Mouse (Mus musculus) midbrain, embryonic 14.5 days (tissue): Measurements from ENCODE around the gene Il17rc. TPM values are rescaled to one million over a fixed set of nuclear protein-coding genes. Genes with fewer than 3 reads are reported as not detected.

Experiments used
- microRNA-seq: library from miRNA; unstranded; fragments of <30 nt; microRNA quantifications from one replicate; pipeline ENCODE4, GENCODE M21; 2016
- polyA plus RNA-seq: library from polyadenylated mRNA; unstranded; fragments of >200 nt; fragmentation: Nextera tagmentation; extraction: Ambion mirVana; gene quantifications from 2 replicates; pipeline ENCODE4 v1.2.1, GENCODE M21; 2014

Il17rc gene
- polyA plus RNA-seq, 1 experiment from 2014 or later = 0.93 TPM

Small RNAs within 50 kb of the gene (microRNA-seq; reads per million reads assigned to microRNA genes)
- gene Gm23365 (not detected), gene Gm24387 (not detected)

Other genes with a start within 250 kb of the Il17rc start
- gene Mtmr14, start 233.6 kb upstream of the Il17rc start, polyA plus RNA-seq = 38.6 and 40.4 TPM in 2 replicates
- 4.7 and 5.5 TPM in 2 replicates for gene Cpne9, start 189.1 kb upstream of the Il17rc start, polyA plus RNA-seq
- gene Brpf1, start 164.3 kb upstream of the Il17rc start, polyA plus RNA-seq = 15.6 and 22.8 TPM in 2 replicates
- 9.2 and 9.8 TPM in 2 replicates for gene Ogg1, start 144.5 kb upstream of the Il17rc start, polyA plus RNA-seq
- gene Camk1, start 127.4 kb upstream of the Il17rc start, polyA plus RNA-seq = 101 and 108 TPM in 2 replicates
- 72.2 and 81.9 TPM in 2 replicates for gene Tada3, start 93.5 kb upstream of the Il17rc start, polyA plus RNA-seq
- gene Arpc4, start 93.3 kb upstream of the Il17rc start, polyA plus RNA-seq = 234 and 394 TPM in 2 replicates
- 7.3 and 7.8 TPM in 2 replicates for gene Ttll3, start 82.2 kb upstream of the Il17rc start, polyA plus RNA-seq
- 20.7 and 24.6 TPM in 2 replicates for gene Rpusd3, start 52.1 kb upstream of the Il17rc start, polyA plus RNA-seq
- not detected in 2 replicates for gene Cidec, start 35.7 kb upstream of the Il17rc start, polyA plus RNA-seq
- 86.1 and 96.9 TPM in 2 replicates for gene Jagn1, start 28.9 kb upstream of the Il17rc start, polyA plus RNA-seq
- 0.09 TPM in 1 of 2 replicates, not detected in the other for gene Il17re, start 12.9 kb upstream of the Il17rc start, polyA plus RNA-seq
- gene Creld1, start 11.9 kb downstream of the Il17rc start, polyA plus RNA-seq = 49.7 and 51.1 TPM in 2 replicates
- gene Prrt3, start 30.5 kb downstream of the Il17rc start, polyA plus RNA-seq = 8.2 and 10.6 TPM in 2 replicates
- gene Emc3, start 60.2 kb downstream of the Il17rc start, polyA plus RNA-seq = 91.9 and 100 TPM in 2 replicates
- gene Fancd2, start 60.3 kb downstream of the Il17rc start, polyA plus RNA-seq = 2.1 and 3.7 TPM in 2 replicates
- not detected in 2 replicates for gene Fancd2os, start 129.3 kb downstream of the Il17rc start, polyA plus RNA-seq
- 258 and 280 TPM in 2 replicates for gene Brk1, start 133.3 kb downstream of the Il17rc start, polyA plus RNA-seq
- 74.8 and 85.2 TPM in 2 replicates for gene Vhl, start 152.5 kb downstream of the Il17rc start, polyA plus RNA-seq
- 0.42 and 1.0 TPM in 2 replicates for gene Irak2, start 167.0 kb downstream of the Il17rc start, polyA plus RNA-seq
- gene Tatdn2, start 225.6 kb downstream of the Il17rc start, polyA plus RNA-seq = 2.1 and 3.3 TPM in 2 replicates
- 0.42 and 0.63 TPM in 2 replicates for gene Ghrl, start 248.5 kb downstream of the Il17rc start, polyA plus RNA-seq